Mouse (Mus musculus) heart, embryonic 15.5 days (tissue): Measurements from ENCODE around the gene Atf7ip2. TPM values are rescaled to one million over a fixed set of nuclear protein-coding genes. Genes with fewer than 3 reads are reported as not detected.
"Not testable (repeated sequence)": the region's sequence is repeated elsewhere in the genome, so short reads cannot be mapped to it uniquely, and the experiment has no call there.

Source experiments
- ATAC-seq: fragments of 200-750 bp; cut with Nextera tagmentation; replicated peaks from 2 replicates; pipeline ENCODE4 v1.8.0; 2017; ENCODE audit warnings: low read depth, moderate TSS enrichment; ENCODE audit not compliant: insufficient number of reproducible peaks, insufficient read depth, low FRiP score
- H3K27ac ChIP-seq: fragments of 300-500 bp; sonication (generic); 2 replicates; pipeline ENCODE4 v1.5.1; 2015; ENCODE audit warnings: mild to moderate bottlenecking, inconsistent platforms
- H3K27me3 ChIP-seq: fragments of 300-500 bp; sonication (generic); 2 replicates; pipeline ENCODE4 v1.6.1; 2015; ENCODE audit warnings: inconsistent platforms
- H3K36me3 ChIP-seq: fragments of 300-500 bp; sonication (generic); 2 replicates; pipeline ENCODE4 v1.6.1; 2015; ENCODE audit warnings: mild to moderate bottlenecking, inconsistent platforms
- H3K4me1 ChIP-seq: fragments of 300-500 bp; sonication (generic); replicated peaks from 2 replicates; pipeline ENCODE4 v1.6.1; 2015; ENCODE audit warnings: inconsistent platforms
- H3K4me2 ChIP-seq: fragments of 300-500 bp; sonication (generic); 2 replicates; pipeline ENCODE4 v1.6.1; 2015; ENCODE audit warnings: inconsistent platforms, mild to moderate bottlenecking, moderate library complexity
- H3K4me3 ChIP-seq: fragments of 300-500 bp; sonication (generic); 2 replicates; pipeline ENCODE4 v1.5.1; 2015; ENCODE audit warnings: mild to moderate bottlenecking, inconsistent platforms
- H3K9ac ChIP-seq: fragments of 300-500 bp; sonication (generic); 2 replicates; pipeline ENCODE4 v1.6.1; 2015; ENCODE audit warnings: mild to moderate bottlenecking, inconsistent platforms
- H3K9me3 ChIP-seq: fragments of 300-500 bp; sonication (generic); replicated peaks from 2 replicates; pipeline ENCODE4 v1.6.1; 2016; ENCODE audit warnings: inconsistent platforms
- WGBS: fragments of 180-500 bp; shearing (Covaris S2); methylation state at CpG from one replicate; pipeline ENCODE4 v1.1.7; 2015; ENCODE audit warnings: mixed read lengths; 5-methylcytosine and 5-hydroxymethylcytosine counted together
- polyA plus RNA-seq: library from polyadenylated mRNA; unstranded; fragments of >200 nt; fragmentation: Nextera tagmentation; extraction: Ambion mirVana; gene quantifications from 2 replicates; pipeline ENCODE4 v1.2.1, GENCODE M21; 2015

Atf7ip2 gene
- polyA plus RNA-seq, 1 experiment from 2014 or later = 0.31 TPM

GRCm38 (mm10) chr16:10227361-10227760 lies 34.8 kb downstream of the Atf7ip2 start:
- Histone ChIP-seq H3K36me3 (no peaks in the 10 kb centered on the region), H3K4me1 (no peaks in the 10 kb centered on the region), H3K4me3 (no peak overlapping the region), H3K9me3 (no peaks in the 10 kb centered on the region), H3K27me3 (no peaks in the 10 kb centered on the region), H3K27ac (no peak overlapping the region), H3K4me2 (no peak overlapping the region), H3K9ac (no peak overlapping the region)
- no peak for ATAC-seq
- 57% methylated on average over 2 of the region's 2 CpGs for WGBS

GRCm38 (mm10) chr16:10236601-10237000 lies 44.1 kb downstream of the Atf7ip2 start:
- ATAC-seq = no peak
- Histone ChIP-seq H3K27me3 (no peaks in the 10 kb centered on the region), H3K4me2 (no peak overlapping the region), H3K4me3 (no peak overlapping the region), H3K4me1 (no peaks in the 10 kb centered on the region), H3K27ac (no peak overlapping the region), H3K9me3 (no peaks in the 10 kb centered on the region), H3K9ac (no peak overlapping the region), H3K36me3 (no peaks in the 10 kb centered on the region)

GRCm38 (mm10) chr16:10253993-10254392 lies 61.5 kb downstream of the Atf7ip2 start:
- H3K4me3 ChIP-seq = no peak overlapping the region
- no peak overlapping the region for H3K9ac ChIP-seq
- H3K27ac ChIP-seq = no peak overlapping the region
- no peaks in the 10 kb centered on the region for H3K4me1 ChIP-seq
- 65% methylated on average over 1 of the region's 1 CpGs for WGBS
- no peaks in the 10 kb centered on the region for H3K9me3 ChIP-seq
- H3K36me3 ChIP-seq = no peaks in the 10 kb centered on the region
- no peaks in the 10 kb centered on the region for H3K27me3 ChIP-seq
- no peak overlapping the region for H3K4me2 ChIP-seq
- ATAC-seq = no peak

GRCm38 (mm10) chr16:10272256-10272655 lies 79.7 kb downstream of the Atf7ip2 start:
- WGBS = 32% methylated on average over 3 of the region's 3 CpGs
- Histone ChIP-seq H3K4me1 (no peaks in the 10 kb centered on the region), H3K27me3 (no peaks in the 10 kb centered on the region), H3K4me2 (no peak overlapping the region), H3K27ac (no peak overlapping the region), H3K9me3 (no peaks in the 10 kb centered on the region), H3K4me3 (no peak overlapping the region), H3K36me3 (no peaks in the 10 kb centered on the region), H3K9ac (no peak overlapping the region)
- no peak for ATAC-seq

GRCm38 (mm10) chr16:10274465-10274864 lies 82.0 kb downstream of the Atf7ip2 start:
- Histone ChIP-seq H3K9ac (no peak overlapping the region), H3K4me2 (no peak overlapping the region), H3K4me3 (no peak overlapping the region), H3K36me3 (no peaks in the 10 kb centered on the region), H3K27me3 (no peaks in the 10 kb centered on the region), H3K27ac (no peak overlapping the region), H3K9me3 (no peaks in the 10 kb centered on the region), H3K4me1 (no peaks in the 10 kb centered on the region)
- no peak for ATAC-seq
- WGBS = 55% methylated on average over 4 of the region's 4 CpGs

- H3K27me3 ChIP-seq = not testable (repeated sequence)
- 84% methylated on average over 5 of the region's 5 CpGs for WGBS
These were observed 84.3 kb downstream of the Atf7ip2 start for GRCm38 (mm10) chr16:10276778-10277177.

GRCm38 (mm10) chr16:10280286-10280951 lies 87.9 kb downstream of the Atf7ip2 start:
- H3K27ac ChIP-seq = no peak overlapping the region
- 42% methylated on average over 12 of the region's 12 CpGs for WGBS
- ATAC-seq = no peak

More at GRCm38 (mm10) chr16:10276778-10277177, 84.3 kb downstream of the Atf7ip2 start:
- H3K9me3 ChIP-seq, H3K4me2 ChIP-seq, H3K9ac ChIP-seq, ATAC-seq, H3K4me1 ChIP-seq, H3K27ac ChIP-seq, H3K36me3 ChIP-seq, H3K4me3 ChIP-seq: not testable (repeated sequence)

GRCm38 (mm10) chr16:10281890-10282289 lies 89.4 kb downstream of the Atf7ip2 start:
- no peak for ATAC-seq
- WGBS = 66% methylated on average over 3 of the region's 3 CpGs

More at GRCm38 (mm10) chr16:10280286-10280951, 87.9 kb downstream of the Atf7ip2 start:
- Histone ChIP-seq H3K4me1 (no peaks in the 10 kb centered on the region), H3K9me3 (no peaks in the 10 kb centered on the region), H3K4me3 (no peak overlapping the region), H3K36me3 (peaks cover 23% of the 10 kb centered on the region), H3K27me3 (no peaks in the 10 kb centered on the region), H3K9ac (no peak overlapping the region), H3K4me2 (no peak overlapping the region)

GRCm38 (mm10) chr16:10286513-10287268 lies 94.2 kb downstream of the Atf7ip2 start:
- no peak overlapping the region for H3K27ac ChIP-seq
- H3K9me3 ChIP-seq = no peaks in the 10 kb centered on the region
- peaks cover 6% of the 10 kb centered on the region; the same call in 1 of the 2 replicates for H3K4me1 ChIP-seq
- H3K4me2 ChIP-seq = no peak overlapping the region
- peaks cover 35% of the 10 kb centered on the region for H3K36me3 ChIP-seq
- no peak for ATAC-seq
- no peaks in the 10 kb centered on the region for H3K27me3 ChIP-seq
- H3K4me3 ChIP-seq = no peak overlapping the region
- no peak overlapping the region for H3K9ac ChIP-seq
- 63% methylated on average over 9 of the region's 9 CpGs for WGBS

More at GRCm38 (mm10) chr16:10281890-10282289, 89.4 kb downstream of the Atf7ip2 start:
- Histone ChIP-seq H3K9ac (no peak overlapping the region), H3K36me3 (peaks cover 23% of the 10 kb centered on the region), H3K27ac (no peak overlapping the region), H3K4me2 (no peak overlapping the region), H3K4me1 (peaks cover 6% of the 10 kb centered on the region; the same call in 1 of the 2 replicates), H3K4me3 (no peak overlapping the region), H3K27me3 (no peaks in the 10 kb centered on the region), H3K9me3 (no peaks in the 10 kb centered on the region)

- no peaks in the 10 kb centered on the region for H3K27me3 ChIP-seq
- WGBS = 86% methylated on average over 6 of the region's 6 CpGs
- ATAC-seq = no peak
- H3K4me2 ChIP-seq = no peak overlapping the region
- H3K9me3 ChIP-seq = no peaks in the 10 kb centered on the region
- H3K27ac ChIP-seq = no peak overlapping the region
- H3K4me1 ChIP-seq = peaks cover 6% of the 10 kb centered on the region; the same call in 1 of the 2 replicates
- H3K4me3 ChIP-seq = no peak overlapping the region
- H3K36me3 ChIP-seq = peaks cover 34% of the 10 kb centered on the region
- no peak overlapping the region for H3K9ac ChIP-seq
These were observed 95.6 kb downstream of the Atf7ip2 start for GRCm38 (mm10) chr16:10288115-10288514.

GRCm38 (mm10) chr16:10297696-10298644 lies 105.5 kb downstream of the Atf7ip2 start:
- 80% methylated on average over 10 of the region's 10 CpGs for WGBS
- no peak overlapping the region for H3K4me3 ChIP-seq
- no peak for ATAC-seq
- H3K9me3 ChIP-seq = no peaks in the 10 kb centered on the region
- H3K27ac ChIP-seq = no peak overlapping the region
- no peak overlapping the region for H3K4me2 ChIP-seq
- no peaks in the 10 kb centered on the region for H3K36me3 ChIP-seq
- no peak overlapping the region for H3K9ac ChIP-seq
- no peaks in the 10 kb centered on the region for H3K27me3 ChIP-seq
- H3K4me1 ChIP-seq = peaks cover 24% of the 10 kb centered on the region
